ENCODE assay signal across 20 mouse cellular contexts in the genomic region with DNA sequence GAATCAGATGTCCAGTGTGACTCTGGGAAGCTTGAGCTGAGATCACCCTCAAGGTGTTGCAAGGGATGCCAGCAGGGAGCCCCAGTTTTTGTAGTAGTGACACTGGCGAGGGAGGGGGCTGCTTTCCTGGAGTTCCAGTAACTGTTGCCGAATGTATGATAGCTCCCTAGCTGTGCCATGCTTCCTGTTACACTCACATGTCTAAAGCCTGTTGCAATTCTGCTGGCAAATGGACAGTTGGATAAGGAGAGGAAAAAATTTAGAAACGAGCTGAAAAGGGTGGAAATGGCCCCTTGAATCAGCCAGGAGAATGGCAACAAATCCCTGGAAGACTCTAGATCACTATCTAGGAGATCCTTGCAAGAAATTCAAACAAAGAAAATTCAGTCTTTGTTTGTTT.
DNase-seq lines count a peak whose midpoint lies in the region; TF ChIP-seq lines count a peak whose summit lies in the region.
"Had no signal": no experiment of that assay in that cellular context is flagged by ENCODE, and none has a peak within 500 bp of the region (broad histone marks: within the 10 kb centered on the region; RNA-seq: fewer than 3 reads in every experiment).

No protein-coding gene starts in this region.

- H3K36me3 ChIP-seq in E14TG2a.4 (ENCODE audit: insufficient read depth, low read length) = no peaks in the 10 kb centered on the region
- no peaks in the 10 kb centered on the region for H3K36me3 ChIP-seq in embryonic facial prominence, embryonic 10.5 days (replicated peaks)
- H3K36me3 ChIP-seq: forebrain, embryonic 10.5 days; hindbrain, embryonic 12.5 days; intestine, embryonic 15.5 days had no signal

- no peaks in the 10 kb centered on the region for H3K27me3 ChIP-seq in E14TG2a.4 (ENCODE audit: insufficient read depth, low read length)
- no peaks in the 10 kb centered on the region for H3K27me3 ChIP-seq in embryonic facial prominence, embryonic 10.5 days (replicated peaks; ENCODE audit: low read depth, poor library complexity, severe bottlenecking)
- H3K27me3 ChIP-seq: CH12.LX; forebrain, embryonic 13.5 days; hindbrain, embryonic 12.5 days; intestine, embryonic 15.5 days had no signal

- H3K4me3 ChIP-seq in E14TG2a.4 (replicated peaks; ENCODE audit: low read length) = peak overlapping the region; percentile 63; the same call in 1 of the 2 replicates
- H3K4me3 ChIP-seq in embryonic facial prominence, embryonic 10.5 days = no peak overlapping the region
- H3K4me3 ChIP-seq: forebrain, embryonic 10.5 days; forebrain, embryonic 13.5 days; hindbrain, embryonic 12.5 days; intestine, embryonic 15.5 days had no signal

- H3K4me1 ChIP-seq in E14TG2a.4 (replicated peaks; ENCODE audit: low read depth, low read length) = peaks cover 88% of the 10 kb centered on the region
- H3K4me1 ChIP-seq in embryonic facial prominence, embryonic 10.5 days = no peaks in the 10 kb centered on the region
- H3K4me1 ChIP-seq: forebrain, embryonic 10.5 days; forebrain, embryonic 13.5 days; hindbrain, embryonic 12.5 days had no signal

- no peaks in the 10 kb centered on the region for H3K9me3 ChIP-seq in E14TG2a.4 (ENCODE audit: low read length)
- no peaks in the 10 kb centered on the region for H3K9me3 ChIP-seq in embryonic facial prominence, embryonic 10.5 days
- H3K9me3 ChIP-seq: forebrain, embryonic 10.5 days; forebrain, embryonic 13.5 days; hindbrain, embryonic 12.5 days; intestine, embryonic 15.5 days had no signal

- TF ChIP-seq CTCF in E14TG2a.4 (conservative IDR thresholded peaks at IDR 0.05; ENCODE audit: low read length) = no peak

- WGBS in embryonic facial prominence, embryonic 10.5 days = 73% methylated on average over 3 of the region's 3 CpGs

- no peak overlapping the region for H3K27ac ChIP-seq in embryonic facial prominence, embryonic 10.5 days (replicated peaks)
- H3K27ac ChIP-seq: forebrain, embryonic 10.5 days; forebrain, embryonic 13.5 days; hindbrain, embryonic 12.5 days; intestine, embryonic 15.5 days had no signal

- peak; percentile 15 for DNase-seq in lung, postnatal 25 days (ENCODE audit: low spot score)
- DNase-seq in lung, postnatal 10 days = no peak
- DNase-seq in adipocyte (ENCODE audit: low spot score) = peak; percentile 84
- DNase-seq in cerebellum, postnatal 4 days (ENCODE audit: low spot score in 2 of 2) = no peak
- no peak for DNase-seq in embryonic facial prominence, embryonic 10.5 days (ENCODE audit: low spot score)
- DNase-seq: adrenal gland, postnatal 10 days; adrenal gland, postnatal 36 days; cerebellum, adult 18-20 months; cerebellum, adult 9-10 months; cerebellum, postnatal 14 days; embryo, embryonic 11 days; gastrocnemius, postnatal 10 days; gastrocnemius, postnatal 36 days; heart, adult 11 months had no signal

Comparison
In these comparisons a context has a peak if more than half of its experiments do, and no peak if none do; other contexts are left out.
1. DNase-seq: peak in lung, postnatal 25 days (single experiment) and adipocyte (single experiment); none in lung, postnatal 10 days (single experiment), cerebellum, postnatal 4 days (0 of 2) and embryonic facial prominence, embryonic 10.5 days (single experiment).